Mouse (Mus musculus) CH12.LX (cell line): Measurements from ENCODE around the gene Ptx3. TPM values are rescaled to one million over a fixed set of nuclear protein-coding genes. Genes with fewer than 3 reads are reported as not detected.

Experiments used
- DNase-seq: peaks from one replicate; pipeline ENCODE4 v3.0.0-alpha.2; 2013; ENCODE audit errors: extremely low read depth
- H3K27ac ChIP-seq: 2 replicates; pipeline ENCODE4 v1.5.1; 2012; ENCODE audit warnings: low read depth, mild to moderate bottlenecking, control low read depth, moderate library complexity; ENCODE audit not compliant: insufficient read depth
- H3K27me3 ChIP-seq: replicated peaks from 2 replicates; pipeline ENCODE3; 2012; ENCODE audit warnings: inconsistent platforms
- H3K36me3 ChIP-seq, 2 experiments: replicated peaks in 1 of 2; 2 replicates each; pipeline versions ENCODE3 to v1.6.1; 2012; ENCODE audit warnings: inconsistent platforms in 1 of 2, low read length in 1 of 2, mild to moderate bottlenecking in 1 of 2, mixed read lengths in 1 of 2, moderate library complexity in 1 of 2; ENCODE audit not compliant: control insufficient read depth in 1 of 2, insufficient read depth in 1 of 2
- H3K4me1 ChIP-seq, 2 experiments: 2 replicates each; pipeline ENCODE4 v1.6.1; 2012; ENCODE audit warnings: inconsistent platforms in 1 of 2, moderate library complexity in 1 of 2; ENCODE audit not compliant: insufficient read depth in 2 of 2, control insufficient read depth in 1 of 2
- H3K4me2 ChIP-seq: 2 replicates; pipeline ENCODE4 v1.6.1; 2012; ENCODE audit warnings: low read depth, mild to moderate bottlenecking, control low read depth; ENCODE audit not compliant: poor library complexity, insufficient read depth, severe bottlenecking
- H3K4me3 ChIP-seq, 3 experiments: fragments of 150-350 bp in 1 of 3; sonication (generic) in 1 of 3; replicated peaks in 1 of 3; 2 replicates each; pipeline versions ENCODE3 to v1.5.1; 2011 to 2012; ENCODE audit warnings: low read depth in 2 of 3, low read length in 2 of 3, mild to moderate bottlenecking in 2 of 3, moderate library complexity in 2 of 3, control low read depth in 1 of 3, improper control_type of control experiment in 1 of 3, inconsistent platforms in 1 of 3, mixed read lengths in 1 of 3; ENCODE audit not compliant: poor library complexity in 1 of 3
- H3K79me2 ChIP-seq: replicated peaks from 2 replicates; pipeline ENCODE4 v1.6.1; 2012; ENCODE audit warnings: mild to moderate bottlenecking, moderate library complexity; ENCODE audit not compliant: control insufficient read depth, poor library complexity, insufficient read depth, severe bottlenecking; ENCODE audit errors: extremely low read depth
- H3K9ac ChIP-seq: 2 replicates; pipeline ENCODE4 v1.6.1; 2012; ENCODE audit warnings: low read depth, mild to moderate bottlenecking, control low read depth, moderate library complexity; ENCODE audit not compliant: insufficient read depth
- H3K9me3 ChIP-seq: replicated peaks from 2 replicates; pipeline ENCODE3; 2012; ENCODE audit warnings: low read length, inconsistent platforms, mixed read lengths
- CHD2 ChIP-seq: IDR thresholded peaks from 2 replicates; pipeline ENCODE4 v1.6.1; 2011; ENCODE audit warnings: low read length, improper control_type of control experiment
- CTCF ChIP-seq, 2 experiments: IDR thresholded peaks in 1 of 2; conservative IDR thresholded peaks in 1 of 2; 2 replicates each; pipeline ENCODE4 v1.5.1; 2011 to 2012; ENCODE audit warnings: low read depth in 2 of 2, low read length in 2 of 2, improper control_type of control experiment in 1 of 2, inconsistent platforms in 1 of 2, mild to moderate bottlenecking in 1 of 2, moderate library complexity in 1 of 2
- EP300 ChIP-seq: IDR thresholded peaks from 2 replicates; pipeline ENCODE4 v1.6.1; 2011; ENCODE audit warnings: low read length, improper control_type of control experiment
- ETS1 ChIP-seq: conservative IDR thresholded peaks from 2 replicates; pipeline ENCODE4 v1.6.1; 2012; ENCODE audit warnings: low read depth, mild to moderate bottlenecking, inconsistent platforms, low read length, improper control_type of control experiment, moderate library complexity
- HCFC1 ChIP-seq: IDR thresholded peaks from 2 replicates; pipeline ENCODE4 v1.6.1; 2012; ENCODE audit warnings: low read depth, mild to moderate bottlenecking, inconsistent platforms, low read length, improper control_type of control experiment
- IRF4 ChIP-seq: IDR thresholded peaks from 2 replicates; pipeline ENCODE4 v1.6.1; 2014; ENCODE audit warnings: low read depth, mild to moderate bottlenecking, inconsistent platforms, low read length, improper control_type of control experiment
- JUN ChIP-seq: IDR thresholded peaks from 2 replicates; pipeline ENCODE4 v1.6.1; 2011; ENCODE audit warnings: low read depth, mild to moderate bottlenecking, low read length, improper control_type of control experiment, moderate library complexity; ENCODE audit not compliant: insufficient read depth
- JUND ChIP-seq: conservative IDR thresholded peaks from 2 replicates; pipeline ENCODE4 v1.6.1; 2011; ENCODE audit warnings: low read depth, low read length, improper control_type of control experiment
- MAFK ChIP-seq: IDR thresholded peaks from 2 replicates; pipeline ENCODE4 v1.6.1; 2011; ENCODE audit warnings: low read length, improper control_type of control experiment; ENCODE audit not compliant: insufficient replicate concordance
- MAX ChIP-seq: IDR thresholded peaks from 2 replicates; pipeline ENCODE4 v1.6.1; 2011; ENCODE audit warnings: low read length, improper control_type of control experiment
- MYC ChIP-seq: IDR thresholded peaks from 2 replicates; pipeline ENCODE4 v1.6.1; 2011; ENCODE audit warnings: low read depth, mild to moderate bottlenecking, improper control_type of control experiment, low read length
- POLR2A ChIP-seq: IDR thresholded peaks from 2 replicates; pipeline ENCODE4 v1.6.1; 2011; ENCODE audit warnings: low read depth, mild to moderate bottlenecking, improper control_type of control experiment, low read length
- POLR2AphosphoS2 ChIP-seq: IDR thresholded peaks from 2 replicates; pipeline ENCODE4 v1.6.1; 2011; ENCODE audit warnings: low read depth, low read length, improper control_type of control experiment
- RAD21 ChIP-seq: IDR thresholded peaks from 2 replicates; pipeline ENCODE4 v1.6.1; 2011; ENCODE audit warnings: low read depth, mild to moderate bottlenecking, low read length, improper control_type of control experiment, moderate library complexity
- TBP ChIP-seq: conservative IDR thresholded peaks from 2 replicates; pipeline ENCODE4 v1.6.1; 2011; ENCODE audit warnings: low read depth, low read length, improper control_type of control experiment
- TCF12 ChIP-seq: IDR thresholded peaks from 2 replicates; pipeline ENCODE4 v1.6.1; 2014; ENCODE audit warnings: low read depth, mild to moderate bottlenecking, inconsistent platforms, low read length, improper control_type of control experiment
- USF1 ChIP-seq: IDR thresholded peaks from 2 replicates; pipeline ENCODE4 v1.6.1; 2014; ENCODE audit warnings: low read depth, mild to moderate bottlenecking, inconsistent platforms, low read length, improper control_type of control experiment
- ZMIZ1 ChIP-seq: IDR thresholded peaks from 2 replicates; pipeline ENCODE4 v1.6.1; 2012; ENCODE audit warnings: low read depth, mild to moderate bottlenecking, inconsistent platforms, low read length, improper control_type of control experiment
- dilution Hi-C: fragments of 300-500 bp; cut with MboI; formaldehyde crosslinking; loops from 2 replicates; pipeline ENCODE4 v1.14.3; 2020; ENCODE audit warnings: low sequenced_read_pairs; ENCODE audit not compliant: extremely low pct_unique_long_range_greater_than_20kb, extremely low pct_ligation_motif_present
- in situ Hi-C: fragments of 300-500 bp; cut with MboI; formaldehyde crosslinking; loops from 3 replicates; pipeline ENCODE4 v1.14.3; 2019; ENCODE audit warnings: low sequenced_read_pairs, low pct_ligation_motif_present, low pct_unique_long_range_greater_than_20kb, mixed read lengths
- polyA plus RNA-seq: library from polyadenylated mRNA; unstranded; fragments of >175 nt; gene quantifications from 2 replicates; pipeline ENCODE4 v1.2.1, GENCODE M21; 2012; ENCODE audit warnings: low read depth; ENCODE audit not compliant: insufficient read length
- total RNA-seq, 2 experiments: library from RNA; depleted of rRNA; stranded (reverse); fragments of 300-350 nt in 1 of 2; fragments of >200 nt in 1 of 2; gene quantifications; 2 replicates each; pipeline ENCODE4 v1.2.3; 2012 to 2014

The Ptx3 gene
- total and polyA plus RNA-seq, 3 experiments, result not detected

- Histone ChIP-seq H3K79me2 (no peaks in the 10 kb centered on the region), H3K4me1 (peaks cover 0 to 4% of the 10 kb centered on the region in 2 experiments; a peak in 2 of 4 replicates), H3K4me2 (no peak overlapping the region), H3K36me3 (no peaks in the 10 kb centered on the region), H3K27me3 (no peaks in the 10 kb centered on the region), H3K27ac (no peak overlapping the region), H3K9ac (no peak overlapping the region), H3K4me3 (no peak overlapping the region), H3K9me3 (peaks cover 5% of the 10 kb centered on the region)
- DNase-seq, result no peak
- TF ChIP-seq TCF12 (no peak), JUND (no peak), EP300 (no peak)
- in situ Hi-C loops (no loop called here), dilution Hi-C loops (no loop called here)
These were observed 988 bp downstream of the Ptx3 start for GRCm38 (mm10) chr3:66220554-66221242.

- Histone ChIP-seq H3K36me3 (no peaks in the 10 kb centered on the region), H3K4me3 (no peak overlapping the region), H3K4me2 (no peak overlapping the region), H3K27me3 (no peaks in the 10 kb centered on the region), H3K79me2 (no peaks in the 10 kb centered on the region), H3K4me1 (peaks cover 0 to 4% of the 10 kb centered on the region in 2 experiments; a peak in 2 of 4 replicates), H3K9me3 (peaks cover 5% of the 10 kb centered on the region), H3K27ac (no peak overlapping the region), H3K9ac (no peak overlapping the region)
- DNase-seq, result no peak
- in situ Hi-C loops, result no loop called here
- no peak for TF ChIP-seq POLR2AphosphoS2
- TF ChIP-seq JUN, result no peak
- TF ChIP-seq MAX, result no peak
- no peak for TF ChIP-seq TBP
- TF ChIP-seq CHD2, result no peak
- no peak for TF ChIP-seq IRF4
- TF ChIP-seq RAD21, result no peak
- no peak for TF ChIP-seq CTCF (conservative IDR thresholded peaks at IDR 0.05 in 1 of 2, IDR thresholded peaks at IDR 0.05 in 1 of 2; ENCODE audit: low read depth in 2 of 2, low read length in 2 of 2)
- TF ChIP-seq ZMIZ1, result no peak
- TF ChIP-seq ETS1, result no peak
- TF ChIP-seq MYC, result no peak
- TF ChIP-seq HCFC1, result no peak
- no peak for TF ChIP-seq POLR2A
- TF ChIP-seq USF1, result no peak
- TF ChIP-seq MAFK, result no peak
- dilution Hi-C loops, result no loop called here
These were observed 1.5 kb downstream of the Ptx3 start for GRCm38 (mm10) chr3:66221243-66221611.
